Mouse (Mus musculus) MEL (cell line): Measurements from ENCODE around the gene Tmem256. TPM values are rescaled to one million over a fixed set of nuclear protein-coding genes. Genes with fewer than 3 reads are reported as not detected.

ENCODE experiments used
- DNase-seq: peaks from one replicate; pipeline ENCODE4 v3.0.0; 2011; ENCODE audit warnings: low read depth, low spot score
- H3K27ac ChIP-seq: 2 replicates; pipeline ENCODE4 v1.5.1; 2012; ENCODE audit warnings: low read depth, mild to moderate bottlenecking, control low read depth, low read length, moderate library complexity; ENCODE audit not compliant: control insufficient read depth
- H3K27me3 ChIP-seq, 2 experiments: fragments of 150-350 bp in 1 of 2; sonication (generic) in 1 of 2; 2 replicates each; pipeline ENCODE4 v1.6.1; 2012; ENCODE audit warnings: low read length in 2 of 2, mild to moderate bottlenecking in 2 of 2, improper control_type of control experiment in 1 of 2, moderate library complexity in 1 of 2; ENCODE audit not compliant: insufficient read depth in 2 of 2, control insufficient read depth in 1 of 2
- H3K36me3 ChIP-seq, 2 experiments: 2 replicates each; pipeline ENCODE4 v1.6.1; 2012 to 2014; ENCODE audit warnings: low read length in 2 of 2, improper control_type of control experiment in 1 of 2, inconsistent platforms in 1 of 2, mild to moderate bottlenecking in 1 of 2; ENCODE audit not compliant: insufficient read depth in 2 of 2, control insufficient read depth in 1 of 2
- H3K4me1 ChIP-seq, 2 experiments: fragments of 150-350 bp in 1 of 2; sonication (generic) in 1 of 2; 2 replicates each; pipeline ENCODE4 v1.6.1; 2012; ENCODE audit warnings: low read length in 2 of 2, improper control_type of control experiment in 1 of 2, mild to moderate bottlenecking in 1 of 2; ENCODE audit not compliant: insufficient read depth in 2 of 2, control insufficient read depth in 1 of 2
- H3K4me3 ChIP-seq, 2 experiments: fragments of 150-350 bp in 1 of 2; sonication (generic) in 1 of 2; 2 replicates each; pipeline ENCODE4 v1.5.1; 2012; ENCODE audit warnings: low read depth in 2 of 2, low read length in 2 of 2, mild to moderate bottlenecking in 2 of 2, moderate library complexity in 2 of 2, control low read depth in 1 of 2, improper control_type of control experiment in 1 of 2; ENCODE audit not compliant: control insufficient read depth in 1 of 2, insufficient read depth in 1 of 2
- H3K79me2 ChIP-seq: 2 replicates; pipeline ENCODE4 v1.6.1; 2012; ENCODE audit warnings: mild to moderate bottlenecking, low read length, moderate library complexity; ENCODE audit not compliant: control insufficient read depth, poor library complexity, insufficient read depth
- H3K9ac ChIP-seq: 2 replicates; pipeline ENCODE4 v1.6.1; 2012; ENCODE audit warnings: low read depth, mild to moderate bottlenecking, control low read depth, low read length, moderate library complexity; ENCODE audit not compliant: control insufficient read depth, poor library complexity, severe bottlenecking
- H3K9me3 ChIP-seq: fragments of 150-350 bp; sonication (generic); replicated peaks from 2 replicates; pipeline ENCODE4 v1.6.1; 2012; ENCODE audit warnings: mild to moderate bottlenecking, low read length, improper control_type of control experiment, moderate library complexity; ENCODE audit not compliant: insufficient read depth
- BHLHE40 ChIP-seq: IDR thresholded peaks from 2 replicates; pipeline ENCODE4 v1.6.1; 2012; ENCODE audit warnings: low read depth, mild to moderate bottlenecking, inconsistent platforms, low read length, improper control_type of control experiment, borderline replicate concordance
- CHD1 ChIP-seq: IDR thresholded peaks from 2 replicates; pipeline ENCODE4 v1.6.1; 2012; ENCODE audit warnings: low read depth, mild to moderate bottlenecking, inconsistent platforms, low read length, improper control_type of control experiment
- CHD2 ChIP-seq: IDR thresholded peaks from 2 replicates; pipeline ENCODE4 v1.6.1; 2011; ENCODE audit warnings: low read length, improper control_type of control experiment
- CTCF ChIP-seq, 3 experiments: IDR thresholded peaks in 2 of 3; conservative IDR thresholded peaks in 1 of 3; 2 replicates each; pipeline ENCODE4 v1.5.1; 2011 to 2012; ENCODE audit warnings: low read length in 3 of 3, low read depth in 2 of 3, mild to moderate bottlenecking in 2 of 3, improper control_type of control experiment in 1 of 3, inconsistent platforms in 1 of 3, mixed read lengths in 1 of 3, moderate library complexity in 1 of 3; ENCODE audit not compliant: control insufficient read depth in 1 of 3, insufficient read depth in 1 of 3, poor library complexity in 1 of 3, severe bottlenecking in 1 of 3
- E2F4 ChIP-seq: IDR thresholded peaks from 2 replicates; pipeline ENCODE4 v1.6.1; 2011; ENCODE audit warnings: low read depth, low read length, improper control_type of control experiment, borderline replicate concordance
- ELF1 ChIP-seq: IDR thresholded peaks from 2 replicates; pipeline ENCODE4 v1.6.1; 2014; ENCODE audit warnings: low read depth, mild to moderate bottlenecking, inconsistent platforms, low read length, improper control_type of control experiment, moderate library complexity
- EP300 ChIP-seq, 2 experiments: IDR thresholded peaks; 2 replicates each; pipeline ENCODE4 v1.6.1; 2011; ENCODE audit warnings: improper control_type of control experiment in 2 of 2, low read length in 2 of 2, low read depth in 1 of 2, mild to moderate bottlenecking in 1 of 2
- ETS1 ChIP-seq: IDR thresholded peaks from 2 replicates; pipeline ENCODE4 v1.6.1; 2012; ENCODE audit warnings: low read depth, mild to moderate bottlenecking, inconsistent platforms, low read length, improper control_type of control experiment, moderate library complexity
- GABPA ChIP-seq: IDR thresholded peaks from 2 replicates; pipeline ENCODE4 v1.6.1; 2012; ENCODE audit warnings: low read depth, mild to moderate bottlenecking, inconsistent platforms, low read length, improper control_type of control experiment, moderate library complexity
- GATA1 ChIP-seq: IDR thresholded peaks from 2 replicates; pipeline ENCODE4 v1.6.1; 2011; ENCODE audit warnings: low read depth, low read length, improper control_type of control experiment
- HCFC1 ChIP-seq: IDR thresholded peaks from 2 replicates; pipeline ENCODE4 v1.6.1; 2012; ENCODE audit warnings: low read depth, mild to moderate bottlenecking, inconsistent platforms, low read length, improper control_type of control experiment, moderate library complexity
- JUND ChIP-seq: IDR thresholded peaks from 2 replicates; pipeline ENCODE4 v1.6.1; 2011; ENCODE audit warnings: low read depth, mild to moderate bottlenecking, improper control_type of control experiment, low read length
- KAT2A ChIP-seq: conservative IDR thresholded peaks from 2 replicates; pipeline ENCODE4 v1.6.1; 2012; ENCODE audit warnings: low read depth, low read length, improper control_type of control experiment, inconsistent platforms
- MAFK ChIP-seq: IDR thresholded peaks from 2 replicates; pipeline ENCODE4 v1.6.1; 2011; ENCODE audit warnings: low read depth, mild to moderate bottlenecking, low read length, improper control_type of control experiment, borderline replicate concordance
- MAX ChIP-seq: IDR thresholded peaks from 2 replicates; pipeline ENCODE4 v1.6.1; 2011; ENCODE audit warnings: low read length, improper control_type of control experiment
- MAZ ChIP-seq: IDR thresholded peaks from 2 replicates; pipeline ENCODE4 v1.6.1; 2012; ENCODE audit warnings: low read depth, mild to moderate bottlenecking, inconsistent platforms, low read length, improper control_type of control experiment
- MEF2A ChIP-seq: IDR thresholded peaks from 2 replicates; pipeline ENCODE4 v1.6.1; 2014; ENCODE audit warnings: low read depth, mild to moderate bottlenecking, inconsistent platforms, low read length, improper control_type of control experiment; ENCODE audit not compliant: poor library complexity, insufficient replicate concordance, severe bottlenecking; ENCODE audit errors: extremely low read depth
- MXI1 ChIP-seq: IDR thresholded peaks from 2 replicates; pipeline ENCODE4 v1.6.1; 2011; ENCODE audit warnings: mild to moderate bottlenecking, low read depth, low read length, improper control_type of control experiment
- MYB ChIP-seq: IDR thresholded peaks from 2 replicates; pipeline ENCODE4 v1.6.1; 2011; ENCODE audit warnings: mild to moderate bottlenecking, low read depth, low read length, improper control_type of control experiment
- MYC ChIP-seq: IDR thresholded peaks from 2 replicates; pipeline ENCODE4 v1.6.1; 2011; ENCODE audit warnings: low read depth, mild to moderate bottlenecking, low read length, improper control_type of control experiment, moderate library complexity
- NELFE ChIP-seq: IDR thresholded peaks from 2 replicates; pipeline ENCODE4 v1.6.1; 2011; ENCODE audit warnings: low read depth, low read length, improper control_type of control experiment
- NRF1 ChIP-seq: IDR thresholded peaks from 2 replicates; pipeline ENCODE4 v1.6.1; 2014; ENCODE audit warnings: low read depth, mild to moderate bottlenecking, inconsistent platforms, low read length, improper control_type of control experiment, moderate library complexity; ENCODE audit not compliant: poor library complexity, insufficient read depth, severe bottlenecking
- POLR2A ChIP-seq, 2 experiments: IDR thresholded peaks; 2 replicates each; pipeline ENCODE4 v1.6.1; 2011 to 2012; ENCODE audit warnings: low read length in 2 of 2, mild to moderate bottlenecking in 2 of 2, control low read depth in 1 of 2, improper control_type of control experiment in 1 of 2, low read depth in 1 of 2, moderate library complexity in 1 of 2; ENCODE audit not compliant: control insufficient read depth in 1 of 2, insufficient read depth in 1 of 2, poor library complexity in 1 of 2
- POLR2AphosphoS5 ChIP-seq: IDR thresholded peaks from 2 replicates; pipeline ENCODE4 v1.6.1; 2012; ENCODE audit warnings: low read depth, borderline replicate concordance, mild to moderate bottlenecking, inconsistent platforms, low read length, moderate library complexity, mixed read lengths
- RAD21 ChIP-seq: IDR thresholded peaks from 2 replicates; pipeline ENCODE4 v1.6.1; 2011; ENCODE audit warnings: mild to moderate bottlenecking, low read depth, low read length, improper control_type of control experiment
- RCOR1 ChIP-seq: IDR thresholded peaks from 2 replicates; pipeline ENCODE4 v1.6.1; 2012; ENCODE audit warnings: low read depth, mild to moderate bottlenecking, inconsistent platforms, low read length, improper control_type of control experiment
- SIN3A ChIP-seq: IDR thresholded peaks from 2 replicates; pipeline ENCODE4 v1.6.1; 2012; ENCODE audit warnings: low read length, improper control_type of control experiment, inconsistent platforms
- SMC3 ChIP-seq: IDR thresholded peaks from 2 replicates; pipeline ENCODE4 v1.6.1; 2011; ENCODE audit warnings: low read depth, low read length, improper control_type of control experiment
- TAL1 ChIP-seq: IDR thresholded peaks from 2 replicates; pipeline ENCODE4 v1.6.1; 2012; ENCODE audit warnings: mild to moderate bottlenecking, inconsistent platforms, low read length, moderate library complexity, mixed read lengths
- TBP ChIP-seq: IDR thresholded peaks from 2 replicates; pipeline ENCODE4 v1.8.0; 2011; ENCODE audit warnings: low read depth, low read length, improper control_type of control experiment
- TCF12 ChIP-seq: IDR thresholded peaks from 2 replicates; pipeline ENCODE4 v1.6.1; 2014; ENCODE audit warnings: low read depth, mild to moderate bottlenecking, inconsistent platforms, low read length, improper control_type of control experiment, moderate library complexity
- UBTF ChIP-seq: IDR thresholded peaks from 2 replicates; pipeline ENCODE4 v1.6.1; 2012; ENCODE audit warnings: low read depth, mild to moderate bottlenecking, inconsistent platforms, low read length, improper control_type of control experiment, moderate library complexity, borderline replicate concordance; ENCODE audit not compliant: insufficient read depth
- USF1 ChIP-seq: IDR thresholded peaks from 2 replicates; pipeline ENCODE4 v1.6.1; 2014; ENCODE audit warnings: low read depth, mild to moderate bottlenecking, inconsistent platforms, low read length, improper control_type of control experiment, moderate library complexity
- USF2 ChIP-seq, 2 experiments: IDR thresholded peaks; 2 replicates each; pipeline ENCODE4 v1.6.1; 2011 to 2012; ENCODE audit warnings: improper control_type of control experiment in 2 of 2, low read length in 2 of 2, borderline replicate concordance in 1 of 2, inconsistent platforms in 1 of 2, low read depth in 1 of 2, mild to moderate bottlenecking in 1 of 2; ENCODE audit not compliant: insufficient read depth in 1 of 2
- ZC3H11A ChIP-seq: IDR thresholded peaks from 2 replicates; pipeline ENCODE4 v1.6.1; 2012; ENCODE audit warnings: low read depth, mild to moderate bottlenecking, inconsistent platforms, low read length, improper control_type of control experiment
- ZKSCAN1 ChIP-seq: IDR thresholded peaks from 2 replicates; pipeline ENCODE4 v1.6.1; 2012; ENCODE audit warnings: low read depth, mild to moderate bottlenecking, inconsistent platforms, low read length, improper control_type of control experiment, moderate library complexity
- ZMIZ1 ChIP-seq: IDR thresholded peaks from 2 replicates; pipeline ENCODE4 v1.6.1; 2012; ENCODE audit warnings: low read depth, mild to moderate bottlenecking, inconsistent platforms, low read length, improper control_type of control experiment, moderate library complexity
- ZNF384 ChIP-seq: IDR thresholded peaks from 2 replicates; pipeline ENCODE4 v1.6.1; 2012; ENCODE audit warnings: low read depth, mild to moderate bottlenecking, inconsistent platforms, low read length, improper control_type of control experiment
- polyA plus RNA-seq, 2 experiments: library from polyadenylated mRNA; stranded (reverse) in 1 of 2; unstranded in 1 of 2; fragments of >175 nt in 1 of 2; fragments of >200 nt in 1 of 2; gene quantifications; 2 replicates each; pipeline versions ENCODE4 v1.2.1 to v1.2.4; 2012; ENCODE audit warnings: low replicate concordance in 2 of 2, low read depth in 1 of 2; ENCODE audit not compliant: insufficient read length in 2 of 2, insufficient read depth in 1 of 2, missing spikeins in 1 of 2
- total RNA-seq: library from RNA; depleted of rRNA; stranded (reverse); fragments of 300-350 nt; gene quantifications from 2 replicates; pipeline ENCODE4 v1.2.3, GENCODE M21; 2012

Tmem256 gene
- total and polyA plus RNA-seq, 3 experiments: 181 to 190 TPM; not detected in 1

GRCm38 (mm10) chr11:69800138-69800391, 38.2 kb upstream of the Tmem256 start:
- Histone ChIP-seq H3K79me2 (peaks cover 8% of the 10 kb centered on the region; the same call in 1 of the 2 replicates), H3K4me1 (peaks cover 5 to 21% of the 10 kb centered on the region in 2 experiments; a peak in 3 of 4 replicates), H3K9ac (peak overlapping the region; percentile 77), H3K9me3 (no peaks in the 10 kb centered on the region), H3K36me3 (peaks cover 0 to 8% of the 10 kb centered on the region in 2 experiments; a peak in 2 of 4 replicates), H3K27me3 (no peaks in the 10 kb centered on the region), H3K27ac (peak overlapping the region; percentile 74), H3K4me3 (peak overlapping the region; percentile 58 to 89)
- peak; percentile 89 for DNase-seq
- TF ChIP-seq ZKSCAN1 (no peak), ETS1 (peak; percentile 65; the same call in 1 of the 2 replicates), GATA1 (no peak), ZC3H11A (no peak), CHD1 (no peak), POLR2A (IDR thresholded peaks at IDR 0.05; ENCODE audit: control insufficient read depth in 1 of 2, insufficient read depth in 1 of 2, low read depth in 1 of 2, low read length in 2 of 2, poor library complexity in 1 of 2) (no peak), MEF2A (no peak), UBTF (no peak), NRF1 (no peak), SIN3A (no peak), E2F4 (no peak), MXI1 (peak; percentile 46; the same call in 1 of the 2 replicates), BHLHE40 (0 out of 2 replicates have a peak, but pooled peaks have one; percentile 25), MAX (no peak), ZNF384 (no peak), RAD21 (no peak), POLR2AphosphoS5 (no peak), CHD2 (no peak), MYB (no peak), ZMIZ1 (no peak), TBP (peak; percentile 66; the same call in 1 of the 2 replicates), HCFC1 (peak; percentile 46; the same call in 1 of the 2 replicates), NELFE (no peak; the same call in 1 of the 2 replicates), USF1 (no peak), GABPA (no peak), TCF12 (peak; percentile 51), MYC (0 out of 2 replicates have a peak, but pooled peaks have one; percentile 11), USF2 (IDR thresholded peaks at IDR 0.05; ENCODE audit: borderline replicate concordance in 1 of 2, insufficient read depth in 1 of 2, low read depth in 1 of 2, low read length in 2 of 2) (no peak), EP300 (IDR thresholded peaks at IDR 0.05; ENCODE audit: low read depth in 1 of 2, low read length in 2 of 2) (peak in 1 of 2 experiments; percentile 28; a peak in 1 of 4 replicates), JUND (no peak; the same call in 1 of the 2 replicates), CTCF (IDR thresholded peaks at IDR 0.05 in 2 of 3, conservative IDR thresholded peaks at IDR 0.05 in 1 of 3; ENCODE audit: control insufficient read depth in 1 of 3, insufficient read depth in 1 of 3, low read depth in 2 of 3, low read length in 3 of 3, poor library complexity in 1 of 3, severe bottlenecking in 1 of 3) (no peak), MAZ (no peak; the same call in 1 of the 2 replicates), TAL1 (no peak), SMC3 (no peak), ELF1 (no peak), KAT2A (no peak), RCOR1 (peak; percentile 46; the same call in 1 of the 2 replicates), MAFK (peak; percentile 96)
